In genomic region chr6:116718920-116719319, GRCm38 (mm10) we compare ENCODE assay signal across 19 mouse cellular contexts. TPM values are rescaled to one million over a fixed set of nuclear protein-coding genes. Genes with fewer than 3 reads are reported as not detected.
DNase-seq lines count a peak whose midpoint lies in the region; ATAC-seq and TF ChIP-seq lines count a peak whose summit lies in the region.
"Had no signal": no experiment of that assay in that cellular context is flagged by ENCODE, and none has a peak within 500 bp of the region (broad histone marks: within the 10 kb centered on the region; RNA-seq: fewer than 3 reads in every experiment).

No protein-coding gene starts in this region.

- H3K4me1 ChIP-seq in heart, embryonic 11.5 days (ENCODE audit: control insufficient read depth, insufficient read depth, low read length): peaks cover 4% of the 10 kb centered on the region; the same call in 1 of the 2 replicates
- 0 out of 2 replicates have a peak, but pooled peaks cover 4% of the 10 kb centered on the region for H3K4me1 ChIP-seq in kidney, postnatal 0 days (replicated peaks; ENCODE audit: insufficient read depth, low read length)
- peaks cover 18% of the 10 kb centered on the region; the same call in 1 of the 2 replicates for H3K4me1 ChIP-seq in kidney, embryonic 15.5 days
- H3K4me1 ChIP-seq in bone marrow macrophage, adult 2 months (ENCODE audit: control insufficient read depth, insufficient read depth, low read length): peaks cover 33% of the 10 kb centered on the region
- no peaks in the 10 kb centered on the region for H3K4me1 ChIP-seq in forebrain, embryonic 16.5 days (replicated peaks; ENCODE audit: control insufficient read depth, insufficient read depth, low read length)
- H3K4me1 ChIP-seq: forebrain, embryonic 12.5 days; hindbrain, embryonic 12.5 days; midbrain, embryonic 12.5 days had no signal

- H3K36me3 ChIP-seq in heart, embryonic 11.5 days (ENCODE audit: control insufficient read depth, insufficient read depth, low read length): no peaks in the 10 kb centered on the region
- H3K36me3 ChIP-seq in kidney, postnatal 0 days (ENCODE audit: insufficient read depth, low read length): no peaks in the 10 kb centered on the region
- no peaks in the 10 kb centered on the region for H3K36me3 ChIP-seq in kidney, embryonic 15.5 days
- H3K36me3 ChIP-seq in forebrain, embryonic 16.5 days (ENCODE audit: control insufficient read depth, insufficient read depth): no peaks in the 10 kb centered on the region
- H3K36me3 ChIP-seq: embryonic facial prominence, embryonic 15.5 days; forebrain, embryonic 12.5 days; hindbrain, embryonic 12.5 days; midbrain, embryonic 12.5 days had no signal

- H3K9me3 ChIP-seq in heart, embryonic 11.5 days (replicated peaks; ENCODE audit: control insufficient read depth, low read length): no peaks in the 10 kb centered on the region
- no peaks in the 10 kb centered on the region for H3K9me3 ChIP-seq in kidney, postnatal 0 days (replicated peaks; ENCODE audit: low read length)
- no peaks in the 10 kb centered on the region for H3K9me3 ChIP-seq in kidney, embryonic 15.5 days (replicated peaks)
- no peaks in the 10 kb centered on the region for H3K9me3 ChIP-seq in forebrain, embryonic 16.5 days (ENCODE audit: control insufficient read depth, low read length)
- H3K9me3 ChIP-seq: embryonic facial prominence, embryonic 15.5 days; forebrain, embryonic 12.5 days; hindbrain, embryonic 12.5 days; midbrain, embryonic 12.5 days had no signal

- DNase-seq in heart, adult 11 months: peak; percentile 97
- peak; percentile 5 for DNase-seq in kidney, postnatal 0 days (ENCODE audit: low spot score)
- no peak for DNase-seq in thymus, postnatal 36 days
- DNase-seq: cerebellum, postnatal 10 days; embryo, embryonic 11 days; lung, adult 2 months; lung, postnatal 36 days; right cerebral cortex, postnatal 14 days had no signal

- no peak overlapping the region for H3K9ac ChIP-seq in heart, embryonic 11.5 days (ENCODE audit: low read depth, low read length)
- H3K9ac ChIP-seq in kidney, postnatal 0 days (ENCODE audit: low read depth, low read length): no peak overlapping the region
- no peak overlapping the region for H3K9ac ChIP-seq in kidney, embryonic 15.5 days
- no peak overlapping the region for H3K9ac ChIP-seq in forebrain, embryonic 16.5 days (replicated peaks; ENCODE audit: low read depth, low read length)
- H3K9ac ChIP-seq: embryonic facial prominence, embryonic 15.5 days; forebrain, embryonic 12.5 days; hindbrain, embryonic 12.5 days; midbrain, embryonic 12.5 days had no signal

- no peak for ATAC-seq in heart, embryonic 11.5 days (replicated peaks; ENCODE audit: insufficient number of reproducible peaks, low FRiP score, low TSS enrichment)
- ATAC-seq in kidney, postnatal 0 days (replicated peaks; ENCODE audit: low FRiP score, low read depth): no peak
- ATAC-seq in kidney, embryonic 15.5 days (replicated peaks; ENCODE audit: low FRiP score): no peak
- ATAC-seq in megakaryocyte progenitor cell, adult 5-6 weeks (replicated peaks; ENCODE audit: poor library complexity): peak; percentile 78
- ATAC-seq in forebrain, embryonic 16.5 days: no peak
- ATAC-seq: inflammation-experienced regulatory T-cells, adult 6 months had no signal

- no peak overlapping the region for H3K27ac ChIP-seq in heart, embryonic 11.5 days (ENCODE audit: low read depth, low read length)
- no peak overlapping the region for H3K27ac ChIP-seq in kidney, postnatal 0 days
- H3K27ac ChIP-seq in kidney, embryonic 15.5 days: no peak overlapping the region
- peak overlapping the region; percentile 94 for H3K27ac ChIP-seq in bone marrow macrophage, adult 2 months (ENCODE audit: insufficient read depth, low read depth, low read length)
- H3K27ac ChIP-seq in forebrain, embryonic 16.5 days (ENCODE audit: low read length): no peak overlapping the region
- H3K27ac ChIP-seq: embryonic facial prominence, embryonic 15.5 days; forebrain, embryonic 12.5 days; hindbrain, embryonic 12.5 days; midbrain, embryonic 12.5 days; stomach, postnatal 0 days had no signal

- 53% methylated on average over 4 of the region's 4 CpGs for WGBS in heart, embryonic 11.5 days (ENCODE audit: insufficient replicate concordance)
- WGBS in kidney, postnatal 0 days: 45% methylated on average over 4 of the region's 4 CpGs
- WGBS in kidney, embryonic 15.5 days: 59% methylated on average over 4 of the region's 4 CpGs
- 93% methylated on average over 4 of the region's 4 CpGs for WGBS in forebrain, embryonic 16.5 days

- no peak overlapping the region for H3K4me2 ChIP-seq in heart, embryonic 11.5 days
- H3K4me2 ChIP-seq in kidney, postnatal 0 days (ENCODE audit: low read length): no peak overlapping the region
- H3K4me2 ChIP-seq in kidney, embryonic 15.5 days: no peak overlapping the region
- H3K4me2 ChIP-seq in forebrain, embryonic 16.5 days (ENCODE audit: low read length): no peak overlapping the region
- H3K4me2 ChIP-seq: embryonic facial prominence, embryonic 15.5 days; forebrain, embryonic 12.5 days; hindbrain, embryonic 12.5 days; midbrain, embryonic 12.5 days had no signal

- TF ChIP-seq CTCF in kidney, postnatal 0 days (IDR thresholded peaks at IDR 0.05; ENCODE audit: low read depth): no peak
- no peak for TF ChIP-seq CTCF in bone marrow macrophage, adult 2 months (IDR thresholded peaks at IDR 0.05; ENCODE audit: low read depth, low read length)

- no peak overlapping the region for H3K4me3 ChIP-seq in heart, embryonic 11.5 days (ENCODE audit: low read depth, low read length)
- no peak overlapping the region for H3K4me3 ChIP-seq in kidney, postnatal 0 days (replicated peaks; ENCODE audit: low read depth, low read length)
- no peak overlapping the region for H3K4me3 ChIP-seq in kidney, embryonic 15.5 days (replicated peaks)
- no peak overlapping the region for H3K4me3 ChIP-seq in bone marrow macrophage, adult 2 months (ENCODE audit: insufficient read depth, low read length)
- no peak overlapping the region for H3K4me3 ChIP-seq in forebrain, embryonic 16.5 days (replicated peaks; ENCODE audit: low read length)
- H3K4me3 ChIP-seq: embryonic facial prominence, embryonic 15.5 days; forebrain, embryonic 12.5 days; hindbrain, embryonic 12.5 days; midbrain, embryonic 12.5 days had no signal

- TF ChIP-seq POLR2A in bone marrow macrophage, adult 2 months (IDR thresholded peaks at IDR 0.05; ENCODE audit: borderline replicate concordance, low read depth, low read length): no peak

- H3K27me3 ChIP-seq in heart, embryonic 11.5 days (ENCODE audit: control insufficient read depth, insufficient read depth, low read length): no peaks in the 10 kb centered on the region
- no peaks in the 10 kb centered on the region for H3K27me3 ChIP-seq in kidney, postnatal 0 days (ENCODE audit: insufficient read depth, low read length)
- no peaks in the 10 kb centered on the region for H3K27me3 ChIP-seq in kidney, embryonic 15.5 days
- no peaks in the 10 kb centered on the region for H3K27me3 ChIP-seq in forebrain, embryonic 16.5 days (replicated peaks; ENCODE audit: control insufficient read depth, insufficient read depth, low read length)
- H3K27me3 ChIP-seq: embryonic facial prominence, embryonic 15.5 days; forebrain, embryonic 12.5 days; hindbrain, embryonic 12.5 days; midbrain, embryonic 12.5 days had no signal

RNA-seq across cellular contexts. Expression of gene Tmem72, which starts 2.2 kb away (rescaled TPM):
- 0.06 TPM in 2 replicates for polyA plus RNA-seq in heart, embryonic 11.5 days (2014; fragmentation: Nextera tagmentation; extraction: Ambion mirVana)
- 23.5 and 26.5 TPM in 2 replicates for polyA plus RNA-seq in kidney, postnatal 0 days (2015; fragmentation: Nextera tagmentation; extraction: Ambion mirVana)
- polyA plus RNA-seq in kidney, embryonic 15.5 days (2015; fragmentation: Nextera tagmentation; extraction: Ambion mirVana): 5.6 and 6.1 TPM in 2 replicates
- polyA plus RNA-seq in bone marrow macrophage, adult 2 months (2012; ENCODE audit: insufficient read depth, insufficient read length, missing spikeins): 0.09 TPM in 1 of 2 replicates, not detected in the other
- 0.12 and 0.17 TPM in 2 replicates for total RNA-seq in megakaryocyte progenitor cell, adult 5-6 weeks (2015)
- under 0.01 and 0.03 TPM in 2 replicates for total RNA-seq in megakaryocyte progenitor cell, adult 5-6 weeks (2017)
- polyA plus RNA-seq in forebrain, embryonic 16.5 days (2015; fragmentation: Nextera tagmentation; extraction: Ambion mirVana): 0.81 and 1.4 TPM in 2 replicates

RNA-seq across cellular contexts. Expression of gene Rassf4, which starts 45.2 kb away (rescaled TPM):
- 5.7 and 6.9 TPM in 2 replicates for polyA plus RNA-seq in heart, embryonic 11.5 days (2014; fragmentation: Nextera tagmentation; extraction: Ambion mirVana)
- 2.9 and 3.6 TPM in 2 replicates for polyA plus RNA-seq in kidney, postnatal 0 days (2015; fragmentation: Nextera tagmentation; extraction: Ambion mirVana)
- polyA plus RNA-seq in kidney, embryonic 15.5 days (2015; fragmentation: Nextera tagmentation; extraction: Ambion mirVana): 6.0 and 6.1 TPM in 2 replicates
- 388 and 401 TPM in 2 replicates for polyA plus RNA-seq in bone marrow macrophage, adult 2 months (2012; ENCODE audit: insufficient read depth, insufficient read length, missing spikeins)
- 44.9 and 57.1 TPM in 2 replicates for total RNA-seq in megakaryocyte progenitor cell, adult 5-6 weeks (2015)
- 35.8 and 40.9 TPM in 2 replicates for total RNA-seq in megakaryocyte progenitor cell, adult 5-6 weeks (2017)
- 7.9 and 8.5 TPM in 2 replicates for polyA plus RNA-seq in forebrain, embryonic 16.5 days (2015; fragmentation: Nextera tagmentation; extraction: Ambion mirVana)

Comparison
In these comparisons a context has a peak if more than half of its experiments do, and no peak if none do; other contexts are left out.
1. DNase-seq: peak in heart, adult 11 months (single experiment) and kidney, postnatal 0 days (single experiment); none in thymus, postnatal 36 days (0 of 2).
2. RNA of gene Rassf4, which starts 45.2 kb away (polyA plus RNA-seq): 388 to 401 TPM in bone marrow macrophage, adult 2 months; 7.9 to 8.5 TPM in forebrain, embryonic 16.5 days, 5.7 to 6.9 TPM in heart, embryonic 11.5 days, 6.0 to 6.1 TPM in kidney, embryonic 15.5 days and 2.9 to 3.6 TPM in kidney, postnatal 0 days; every median in the first group is over 10 times any median in the second.